Mouse (Mus musculus) stomach, embryonic 16.5 days (tissue): ENCODE data around the gene Rad51c. TPM values are rescaled to one million over a fixed set of nuclear protein-coding genes. Genes with fewer than 3 reads are reported as not detected.
"Not testable (repeated sequence)": the region's sequence is repeated elsewhere in the genome, so short reads cannot be mapped to it uniquely, and the experiment has no call there.

Experiments
- ATAC-seq: fragments of 200-750 bp; cut with Nextera tagmentation; 2 replicates; pipeline ENCODE4 v1.8.0; 2017; ENCODE audit warnings: moderate number of reproducible peaks, moderate TSS enrichment; ENCODE audit not compliant: insufficient read depth, low FRiP score
- H3K27ac ChIP-seq: fragments of 300-500 bp; sonication (generic); 2 replicates; pipeline ENCODE4 v1.5.1; 2014; ENCODE audit warnings: low read length
- H3K27me3 ChIP-seq: fragments of 300-500 bp; sonication (generic); 2 replicates; pipeline ENCODE4 v1.6.1; 2014; ENCODE audit warnings: low read length, control low read depth, mixed read lengths; ENCODE audit not compliant: control insufficient read depth, insufficient read depth
- H3K36me3 ChIP-seq: fragments of 300-500 bp; sonication (generic); 2 replicates; pipeline ENCODE4 v1.6.1; 2014; ENCODE audit warnings: low read length; ENCODE audit not compliant: control insufficient read depth, insufficient read depth
- H3K4me1 ChIP-seq: fragments of 300-500 bp; sonication (generic); 2 replicates; pipeline ENCODE4 v1.6.1; 2014; ENCODE audit warnings: low read length, control low read depth, mixed read lengths; ENCODE audit not compliant: control insufficient read depth, insufficient read depth
- H3K4me2 ChIP-seq: fragments of 300-500 bp; sonication (generic); 2 replicates; pipeline ENCODE4 v1.6.1; 2014; ENCODE audit warnings: low read depth, low read length, mixed read lengths
- H3K4me3 ChIP-seq: fragments of 300-500 bp; sonication (generic); replicated peaks from 2 replicates; pipeline ENCODE4 v1.5.1; 2014; ENCODE audit warnings: mild to moderate bottlenecking, low read length
- H3K9ac ChIP-seq: fragments of 300-500 bp; sonication (generic); 2 replicates; pipeline ENCODE4 v1.6.1; 2014; ENCODE audit warnings: low read length
- H3K9me3 ChIP-seq: fragments of 300-500 bp; sonication (generic); replicated peaks from 2 replicates; pipeline ENCODE4 v1.6.1; 2016; ENCODE audit warnings: low read length, control low read depth; ENCODE audit not compliant: control insufficient read depth
- WGBS: fragments of 180-500 bp; shearing (Covaris S2); extraction: QIAGEN DNeasy Blood & Tissue Kit; methylation state at CpG from one replicate; pipeline ENCODE4 v1.1.7; 2014; 5-methylcytosine and 5-hydroxymethylcytosine counted together
- polyA plus RNA-seq: library from polyadenylated mRNA; unstranded; fragments of >200 nt; fragmentation: Nextera tagmentation; extraction: Ambion mirVana; gene quantifications from 2 replicates; pipeline ENCODE4 v1.2.1, GENCODE M21; 2015

Gene Rad51c
- polyA plus RNA-seq, 1 experiment from 2014 or later, result 6.3 TPM

DNA sequence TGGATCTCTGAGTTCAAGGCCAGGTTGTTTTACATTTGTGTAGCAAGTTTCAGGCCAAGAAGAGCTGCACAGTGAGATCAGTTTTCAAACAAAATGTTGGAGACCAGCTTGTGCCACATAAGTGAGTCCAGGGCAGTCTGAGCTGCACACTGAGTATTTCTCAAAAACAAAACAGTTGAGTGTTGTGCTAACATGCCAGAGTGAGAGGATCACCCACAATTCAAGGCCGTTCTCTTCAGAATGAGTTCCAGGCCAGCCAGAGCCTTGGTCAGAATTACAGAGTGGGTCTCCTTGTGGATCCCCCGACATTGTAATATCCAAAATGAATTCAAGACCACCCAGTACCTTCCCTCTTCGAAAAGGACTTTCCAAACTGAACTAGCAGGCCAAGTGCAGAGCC is 41.4 kb upstream of the Rad51c start:
- 83% methylated on average over 3 of the region's 3 CpGs for WGBS
- no peak for ATAC-seq

DNA sequence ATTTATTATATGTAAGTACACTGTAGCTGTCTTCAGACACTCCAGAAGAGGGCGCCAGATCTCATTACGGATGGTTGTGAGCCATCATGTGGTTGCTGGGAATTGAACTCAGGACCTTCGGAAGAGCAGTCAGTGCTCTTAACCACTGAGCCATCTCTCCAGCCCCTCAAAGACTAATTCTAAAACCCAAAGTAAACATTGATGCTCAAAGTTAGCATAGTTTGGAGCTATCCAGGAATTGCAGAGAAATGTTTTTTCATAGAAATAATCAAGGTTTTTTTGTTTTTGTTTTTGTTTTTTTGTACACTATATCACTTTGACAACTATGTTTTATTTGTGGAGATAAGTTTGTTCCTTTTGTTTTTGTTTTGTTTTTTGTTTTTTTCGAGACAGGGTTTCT is 40.8 kb upstream of the Rad51c start:
- not testable (repeated sequence) for ATAC-seq, H3K9me3 ChIP-seq, H3K36me3 ChIP-seq, H3K4me3 ChIP-seq, H3K27ac ChIP-seq, H3K27me3 ChIP-seq, H3K4me2 ChIP-seq, H3K9ac ChIP-seq
- H3K4me1 ChIP-seq, result 0 out of 2 replicates have a peak, but pooled peaks cover 13% of the 10 kb centered on the region
- 83% methylated on average over 2 of the region's 4 CpGs for whole genome bisulfite sequencing

More for the DNA sequence above, 41.4 kb upstream of the Rad51c start:
- Histone ChIP-seq H3K27ac (no peak overlapping the region), H3K27me3 (no peaks in the 10 kb centered on the region), H3K4me2 (no peak overlapping the region), H3K9me3 (no peaks in the 10 kb centered on the region), H3K36me3 (no peaks in the 10 kb centered on the region), H3K9ac (no peak overlapping the region), H3K4me3 (no peak overlapping the region), H3K4me1 (0 out of 2 replicates have a peak, but pooled peaks cover 9% of the 10 kb centered on the region)

- Histone ChIP-seq H3K27me3 (no peaks in the 10 kb centered on the region), H3K9ac (peak overlapping the region; percentile 12; the same call in 1 of the 2 replicates), H3K4me1 (0 out of 2 replicates have a peak, but pooled peaks cover 13% of the 10 kb centered on the region), H3K4me2 (peak overlapping the region; percentile 34; the same call in 1 of the 2 replicates), H3K27ac (0 out of 2 replicates have a peak overlapping the region, but pooled peaks have one; percentile 23), H3K4me3 (no peak overlapping the region), H3K36me3 (no peaks in the 10 kb centered on the region), H3K9me3 (no peaks in the 10 kb centered on the region)
- WGBS, result 8% methylated on average over 16 of the region's 16 CpGs
- ATAC-seq, result no peak
These were observed 40.1 kb upstream of the Rad51c start for GRCm38 (mm10) chr11:87444735-87445428.

GRCm38 (mm10) chr11:87444056-87444455 is 39.3 kb upstream of the Rad51c start:
- not testable (repeated sequence) for H3K27me3 ChIP-seq, H3K27ac ChIP-seq, H3K36me3 ChIP-seq, ATAC-seq, H3K9ac ChIP-seq, H3K4me3 ChIP-seq, H3K4me2 ChIP-seq, H3K9me3 ChIP-seq
- WGBS, result 63% methylated on average over 10 of the region's 10 CpGs
- peaks cover 16% of the 10 kb centered on the region; the same call in 1 of the 2 replicates for H3K4me1 ChIP-seq

DNA sequence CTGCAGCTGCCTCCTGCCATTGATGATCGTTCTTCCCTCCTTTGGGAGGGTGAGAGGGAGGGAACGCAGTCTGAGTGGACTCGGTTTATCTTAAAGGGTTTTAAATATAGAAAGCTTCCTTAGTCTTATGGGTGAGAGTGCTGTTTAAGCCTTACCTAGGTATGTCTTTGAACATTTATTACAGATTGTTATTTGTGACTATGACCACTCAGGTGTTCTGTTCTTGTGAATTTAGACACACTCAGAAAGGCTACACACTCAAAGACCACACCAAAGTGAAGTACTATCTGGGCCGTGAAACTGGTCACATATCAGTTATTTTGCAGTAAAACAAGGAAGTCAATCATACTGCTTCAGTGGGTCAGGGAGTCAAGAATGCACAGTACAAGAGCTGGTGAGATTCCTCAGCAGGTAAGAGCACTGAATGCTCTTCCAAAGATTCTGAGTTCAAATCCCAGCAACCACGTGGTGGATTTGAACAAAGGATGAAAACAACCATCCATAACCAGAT is 38.7 kb upstream of the Rad51c start:
- no peaks in the 10 kb centered on the region for H3K27me3 ChIP-seq
- H3K4me2 ChIP-seq, result no peak overlapping the region
- ATAC-seq, result peak; percentile 80
- H3K36me3 ChIP-seq, result no peaks in the 10 kb centered on the region
- peak overlapping the region; percentile 81; the same call in 1 of the 2 replicates for H3K27ac ChIP-seq
- no peaks in the 10 kb centered on the region for H3K9me3 ChIP-seq
- H3K9ac ChIP-seq, result no peak overlapping the region
- H3K4me3 ChIP-seq, result no peak overlapping the region
- WGBS, result 0% methylated on average over 5 of the region's 5 CpGs
- H3K4me1 ChIP-seq, result peaks cover 16% of the 10 kb centered on the region; the same call in 1 of the 2 replicates

DNA sequence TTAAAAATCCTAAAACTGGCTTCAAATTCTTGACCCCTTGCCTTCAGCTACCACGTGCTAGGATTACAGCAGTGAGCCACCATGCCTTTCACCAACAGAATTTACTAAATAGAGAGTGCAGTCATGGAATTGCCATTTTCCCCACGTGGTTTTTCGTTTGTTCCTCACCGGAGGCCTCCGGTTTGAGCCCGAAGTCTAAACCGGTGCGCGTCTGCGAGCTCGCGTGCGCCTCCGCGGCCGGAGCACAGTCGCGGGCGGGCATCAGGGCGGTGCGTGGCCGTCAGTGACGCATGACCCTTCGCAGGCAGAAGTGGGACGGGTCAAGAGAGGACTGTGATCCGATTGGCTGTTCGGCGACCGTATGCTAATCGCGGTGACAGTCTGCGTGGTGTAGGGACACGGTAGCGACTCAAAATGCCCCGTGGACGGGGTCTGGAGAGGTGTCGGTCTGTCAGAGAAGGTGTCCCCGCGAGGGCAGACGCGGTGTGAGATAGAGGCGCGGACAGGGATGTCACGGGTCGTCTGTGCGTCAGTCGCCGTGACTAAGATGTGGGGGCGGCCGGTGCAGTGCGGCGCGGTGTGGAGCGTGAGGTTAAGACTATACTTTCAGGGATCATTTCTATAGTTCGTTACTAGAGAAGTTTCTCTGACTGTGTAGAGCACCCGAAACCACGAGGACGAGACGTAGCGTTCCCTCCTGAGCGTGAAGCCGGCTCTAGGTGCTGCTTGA is 38.1 kb upstream of the Rad51c start:
- H3K4me1 ChIP-seq, result peaks cover 15% of the 10 kb centered on the region; the same call in 1 of the 2 replicates
- H3K4me3 ChIP-seq, result peak overlapping the region; percentile 35
- not testable (repeated sequence) for H3K27me3 ChIP-seq, H3K36me3 ChIP-seq, H3K9me3 ChIP-seq
- peak overlapping the region; percentile 55 for H3K4me2 ChIP-seq
- H3K9ac ChIP-seq, result peak overlapping the region; percentile 43
- H3K27ac ChIP-seq, result 0 out of 2 replicates have a peak overlapping the region, but pooled peaks have one; percentile 3
- ATAC-seq, result peak; percentile 98
- WGBS, result under 1% methylated on average over 31 of the region's 62 CpGs

DNA sequence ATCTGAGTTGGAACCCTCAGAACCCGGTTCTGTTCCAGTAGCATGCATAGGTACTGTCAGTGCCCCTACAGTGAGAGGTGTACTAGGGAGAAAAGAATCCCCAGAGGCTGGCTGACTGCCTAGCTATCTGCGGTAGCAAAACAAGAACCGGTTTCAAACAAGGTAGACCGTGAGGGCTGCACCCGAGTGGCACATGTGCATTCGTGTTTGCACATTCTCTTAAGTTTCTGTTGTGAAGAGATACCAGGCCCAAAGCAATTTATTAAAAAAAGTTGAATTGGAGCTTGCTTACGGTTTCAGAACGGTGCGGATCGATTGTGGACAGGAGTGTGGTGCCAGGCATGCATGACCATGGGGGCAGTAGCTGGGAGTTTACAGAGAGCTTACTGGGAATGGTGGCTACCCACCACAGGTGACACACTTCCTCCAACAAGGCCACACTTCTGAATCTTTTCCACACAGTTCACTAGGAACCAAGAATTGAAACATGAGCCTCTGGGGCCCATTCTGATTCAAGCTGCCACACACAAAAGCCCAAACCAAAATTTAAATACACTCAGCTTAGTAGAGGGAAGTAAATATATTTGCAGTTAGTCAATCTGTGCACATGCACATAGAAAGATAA is 35.2 kb upstream of the Rad51c start:
- no peak for ATAC-seq
- no peak overlapping the region for H3K4me2 ChIP-seq
- WGBS, result 74% methylated on average over 10 of the region's 10 CpGs
- no peaks in the 10 kb centered on the region for H3K27me3 ChIP-seq
- no peaks in the 10 kb centered on the region for H3K9me3 ChIP-seq
- H3K4me3 ChIP-seq, result no peak overlapping the region
- H3K9ac ChIP-seq, result peak overlapping the region; percentile 24; the same call in 1 of the 2 replicates
- no peaks in the 10 kb centered on the region for H3K36me3 ChIP-seq
- peaks cover 14% of the 10 kb centered on the region; the same call in 1 of the 2 replicates for H3K4me1 ChIP-seq
- H3K27ac ChIP-seq, result no peak overlapping the region

DNA sequence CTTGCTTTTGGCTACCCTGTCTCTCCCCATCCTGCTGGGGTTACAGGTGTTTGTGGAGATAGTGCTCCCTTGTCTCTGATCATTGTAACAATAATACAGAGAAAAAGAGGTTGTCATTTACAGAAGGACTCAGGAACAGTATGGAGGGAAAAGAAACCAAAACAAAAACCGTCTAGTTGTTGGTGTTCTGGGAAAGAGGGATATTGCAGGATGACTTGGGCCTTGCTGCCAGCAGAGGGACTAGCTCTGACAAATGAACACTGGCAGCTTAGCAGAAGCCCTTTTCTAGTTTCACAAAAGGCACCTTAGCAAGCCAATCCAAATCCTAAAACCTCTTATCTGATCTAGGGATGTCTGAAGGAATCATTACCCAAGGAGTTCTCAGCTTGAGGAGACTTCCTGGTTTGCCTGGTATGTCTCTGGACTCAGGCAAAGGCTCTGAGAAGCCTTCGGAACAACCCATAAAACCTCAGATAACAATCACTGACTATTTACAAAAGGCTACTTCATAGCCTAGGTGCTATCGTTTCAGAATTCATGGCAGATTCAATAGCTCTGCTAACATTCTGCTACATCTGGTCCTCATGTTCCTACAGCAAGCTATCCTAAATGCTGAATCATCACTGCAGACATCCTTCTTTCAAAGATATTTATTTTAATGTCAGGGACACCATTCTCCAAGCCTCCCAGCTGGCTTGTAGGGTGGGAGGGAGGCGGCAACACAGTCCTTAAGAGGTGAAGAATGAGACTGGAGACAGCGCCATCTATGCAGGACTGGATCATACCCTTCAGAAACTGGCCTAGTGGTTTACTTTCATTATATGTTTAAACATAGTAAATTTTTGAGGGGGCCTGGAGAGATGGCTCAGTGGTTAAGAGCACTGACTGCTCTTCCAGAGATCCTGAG is 31.8 kb upstream of the Rad51c start:
- Histone ChIP-seq H3K9ac (no peak overlapping the region), H3K4me2 (no peak overlapping the region), H3K36me3 (no peaks in the 10 kb centered on the region), H3K4me3 (no peak overlapping the region), H3K4me1 (peaks cover 7% of the 10 kb centered on the region; the same call in 1 of the 2 replicates), H3K27me3 (no peaks in the 10 kb centered on the region), H3K9me3 (no peaks in the 10 kb centered on the region), H3K27ac (no peak overlapping the region)
- ATAC-seq, result no peak
- 47% methylated on average over 5 of the region's 5 CpGs for WGBS
